Mouse (Mus musculus) lung, postnatal 0 days (tissue): ENCODE data around the gene Ube2f.

ENCODE experiments used
- CTCF ChIP-seq: IDR thresholded peaks from 2 replicates; pipeline ENCODE4 v1.5.1; 2016; ENCODE audit warnings: antibody characterized with exemption, mild to moderate bottlenecking
- EP300 ChIP-seq: IDR thresholded peaks from 2 replicates; pipeline ENCODE4 v1.6.1; 2016; ENCODE audit warnings: antibody characterized with exemption, mild to moderate bottlenecking, control low read depth

DNA sequence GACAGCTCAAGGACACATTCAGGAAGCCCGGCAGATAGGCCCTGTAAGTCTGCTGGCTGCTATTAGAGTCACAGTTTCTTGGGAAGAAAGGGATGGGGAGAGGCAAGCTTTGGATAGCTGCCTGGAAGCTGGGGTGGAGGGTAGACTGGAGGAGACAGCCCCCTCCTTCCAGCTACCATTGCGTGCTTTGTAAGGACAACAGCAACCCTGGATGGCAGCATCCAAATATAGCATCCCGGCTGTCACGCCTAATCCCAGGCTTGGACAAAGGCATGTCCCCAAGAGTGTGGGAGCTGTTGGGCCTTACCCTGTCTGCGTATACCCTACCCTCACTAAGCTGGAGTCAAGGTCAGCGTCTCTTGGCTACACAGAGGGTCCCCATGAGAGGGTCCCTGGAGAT lies 40.8 kb upstream of the Ube2f start:
- TF ChIP-seq CTCF = no peak
- no peak for TF ChIP-seq EP300
